Mouse (Mus musculus) midbrain, embryonic 16.5 days (tissue): Measurements from ENCODE around the gene Gfpt1. TPM values are rescaled to one million over a fixed set of nuclear protein-coding genes. Genes with fewer than 3 reads are reported as not detected.

ENCODE experiments used
- ATAC-seq: fragments of 200-750 bp; cut with Nextera tagmentation; 2 replicates; pipeline ENCODE4 v1.8.0; 2017; ENCODE audit warnings: moderate TSS enrichment
- H3K27ac ChIP-seq: fragments of 300-500 bp; sonication (generic); 2 replicates; pipeline ENCODE4 v1.5.1; 2014; ENCODE audit warnings: mild to moderate bottlenecking, low read length, mixed read lengths
- H3K27me3 ChIP-seq: fragments of 300-500 bp; sonication (generic); 2 replicates; pipeline ENCODE4 v1.6.1; 2014; ENCODE audit warnings: low read depth, low read length, mixed read lengths; ENCODE audit not compliant: control insufficient read depth, insufficient read depth
- H3K36me3 ChIP-seq: fragments of 300-500 bp; sonication (generic); 2 replicates; pipeline ENCODE4 v1.6.1; 2014; ENCODE audit warnings: mild to moderate bottlenecking, low read length, moderate library complexity, mixed read lengths; ENCODE audit not compliant: control insufficient read depth, insufficient read depth
- H3K4me1 ChIP-seq: fragments of 300-500 bp; sonication (generic); 2 replicates; pipeline ENCODE4 v1.6.1; 2014; ENCODE audit warnings: mild to moderate bottlenecking, low read length, mixed read lengths; ENCODE audit not compliant: control insufficient read depth, insufficient read depth
- H3K4me2 ChIP-seq: fragments of 300-500 bp; sonication (generic); 2 replicates; pipeline ENCODE4 v1.6.1; 2014; ENCODE audit warnings: mild to moderate bottlenecking, low read length, mixed read lengths
- H3K4me3 ChIP-seq: fragments of 300-500 bp; sonication (generic); 2 replicates; pipeline ENCODE4 v1.5.1; 2014; ENCODE audit warnings: low read depth, mild to moderate bottlenecking, low read length, moderate library complexity, mixed read lengths
- H3K9ac ChIP-seq: fragments of 300-500 bp; sonication (generic); 2 replicates; pipeline ENCODE4 v1.6.1; 2014; ENCODE audit warnings: low read depth, low read length, mixed read lengths
- H3K9me3 ChIP-seq: fragments of 300-500 bp; sonication (generic); replicated peaks from 2 replicates; pipeline ENCODE4 v1.6.1; 2014; ENCODE audit warnings: mild to moderate bottlenecking, low read length, mixed read lengths; ENCODE audit not compliant: control insufficient read depth, poor library complexity, severe bottlenecking
- WGBS: fragments of 180-500 bp; shearing (Covaris S2); extraction: QIAGEN DNeasy Blood & Tissue Kit; methylation state at CpG from one replicate; pipeline ENCODE4 v1.1.7; 2014; 5-methylcytosine and 5-hydroxymethylcytosine counted together
- polyA plus RNA-seq: library from polyadenylated mRNA; unstranded; fragments of >200 nt; fragmentation: Nextera tagmentation; extraction: Ambion mirVana; gene quantifications from 2 replicates; pipeline ENCODE4 v1.2.1, GENCODE M21; 2015

Gfpt1 gene
- polyA plus RNA-seq, 1 experiment from 2014 or later = 30.0 TPM

- ATAC-seq = no peak
- Histone ChIP-seq H3K4me2 (no peak overlapping the region), H3K4me3 (no peak overlapping the region), H3K27ac (no peak overlapping the region), H3K9ac (no peak overlapping the region), H3K4me1 (no peaks in the 10 kb centered on the region; the same call in 1 of the 2 replicates), H3K27me3 (no peaks in the 10 kb centered on the region), H3K9me3 (no peaks in the 10 kb centered on the region), H3K36me3 (no peaks in the 10 kb centered on the region)
- 50% methylated on average over 1 of the region's 1 CpGs for WGBS
Measured at GRCm38 (mm10) chr6:87131078-87131477, 88.4 kb downstream of the Gfpt1 start.

GRCm38 (mm10) chr6:87133520-87133919, 90.9 kb downstream of the Gfpt1 start:
- H3K4me2 ChIP-seq = no peak overlapping the region
- H3K4me1 ChIP-seq = no peaks in the 10 kb centered on the region
- no peaks in the 10 kb centered on the region for H3K27me3 ChIP-seq
- ATAC-seq = no peak
- no peak overlapping the region for H3K27ac ChIP-seq
- WGBS = 78% methylated on average over 3 of the region's 3 CpGs
- H3K9me3 ChIP-seq = no peaks in the 10 kb centered on the region
- H3K9ac ChIP-seq = no peak overlapping the region
- H3K36me3 ChIP-seq = no peaks in the 10 kb centered on the region
- H3K4me3 ChIP-seq = no peak overlapping the region

- Histone ChIP-seq H3K4me1 (no peaks in the 10 kb centered on the region), H3K4me2 (no peak overlapping the region), H3K9me3 (no peaks in the 10 kb centered on the region), H3K27ac (no peak overlapping the region), H3K9ac (no peak overlapping the region), H3K36me3 (no peaks in the 10 kb centered on the region), H3K27me3 (no peaks in the 10 kb centered on the region), H3K4me3 (no peak overlapping the region)
- no peak for ATAC-seq
- 62% methylated on average over 12 of the region's 12 CpGs for WGBS
Measured at GRCm38 (mm10) chr6:87133966-87134546, 91.4 kb downstream of the Gfpt1 start.

- Histone ChIP-seq H3K4me2 (no peak overlapping the region), H3K36me3 (no peaks in the 10 kb centered on the region), H3K9me3 (no peaks in the 10 kb centered on the region), H3K27me3 (no peaks in the 10 kb centered on the region), H3K4me3 (no peak overlapping the region), H3K9ac (no peak overlapping the region), H3K27ac (no peak overlapping the region), H3K4me1 (peaks cover 3% of the 10 kb centered on the region; the same call in 1 of the 2 replicates)
- WGBS = 89% methylated on average over 5 of the region's 5 CpGs
- no peak for ATAC-seq
Measured at GRCm38 (mm10) chr6:87138479-87138878, 95.8 kb downstream of the Gfpt1 start.

- Histone ChIP-seq H3K4me3 (no peak overlapping the region), H3K4me1 (peaks cover 10% of the 10 kb centered on the region), H3K36me3 (no peaks in the 10 kb centered on the region), H3K27me3 (no peaks in the 10 kb centered on the region), H3K27ac (no peak overlapping the region), H3K9ac (no peak overlapping the region), H3K4me2 (no peak overlapping the region), H3K9me3 (no peaks in the 10 kb centered on the region)
- 59% methylated on average over 12 of the region's 12 CpGs for WGBS
- no peak for ATAC-seq
Measured at GRCm38 (mm10) chr6:87139796-87140553, 97.3 kb downstream of the Gfpt1 start.

Other genes starting within 250 kb of the Gfpt1 start
- gene Anxa4, start 249.3 kb upstream of the Gfpt1 start, polyA plus RNA-seq = 4.6 TPM in 2 replicates
- 44.6 and 47.8 TPM in 2 replicates for gene Aak1, start 193.3 kb upstream of the Gfpt1 start, polyA plus RNA-seq
- 140 and 148 TPM in 2 replicates for gene Nfu1, start 33.6 kb upstream of the Gfpt1 start, polyA plus RNA-seq
- 0.19 TPM in 1 of 2 replicates, not detected in the other for gene D6Ertd527e, start 61.9 kb downstream of the Gfpt1 start, polyA plus RNA-seq